Mouse (Mus musculus) adrenal gland (tissue): ENCODE measurements around the gene Nfatc2.

Experiments
- intact Hi-C: fragments of 180-260 bp; cut with DNase I; formaldehyde crosslinking; loops from one replicate; pipeline ENCODE4 v1.15.1; 2025
- long read RNA-seq, 2 experiments: library from polyadenylated mRNA; unstranded; transcript quantifications; one replicate each; pipeline ENCODE4 v2.0.0; 2020; ENCODE audit warnings: borderline replicate concordance in 1 of 2; ENCODE audit not compliant: insufficient replicate concordance in 1 of 2

Nfatc2 gene
- long read RNA-seq, experiment 1: 0 reads
- long read RNA-seq, experiment 2, partial matches to known transcripts: 0 of 1 reads
- long read RNA-seq, experiment 2, other reads (novel, unspliced or antisense): 1 of 1 reads

DNA sequence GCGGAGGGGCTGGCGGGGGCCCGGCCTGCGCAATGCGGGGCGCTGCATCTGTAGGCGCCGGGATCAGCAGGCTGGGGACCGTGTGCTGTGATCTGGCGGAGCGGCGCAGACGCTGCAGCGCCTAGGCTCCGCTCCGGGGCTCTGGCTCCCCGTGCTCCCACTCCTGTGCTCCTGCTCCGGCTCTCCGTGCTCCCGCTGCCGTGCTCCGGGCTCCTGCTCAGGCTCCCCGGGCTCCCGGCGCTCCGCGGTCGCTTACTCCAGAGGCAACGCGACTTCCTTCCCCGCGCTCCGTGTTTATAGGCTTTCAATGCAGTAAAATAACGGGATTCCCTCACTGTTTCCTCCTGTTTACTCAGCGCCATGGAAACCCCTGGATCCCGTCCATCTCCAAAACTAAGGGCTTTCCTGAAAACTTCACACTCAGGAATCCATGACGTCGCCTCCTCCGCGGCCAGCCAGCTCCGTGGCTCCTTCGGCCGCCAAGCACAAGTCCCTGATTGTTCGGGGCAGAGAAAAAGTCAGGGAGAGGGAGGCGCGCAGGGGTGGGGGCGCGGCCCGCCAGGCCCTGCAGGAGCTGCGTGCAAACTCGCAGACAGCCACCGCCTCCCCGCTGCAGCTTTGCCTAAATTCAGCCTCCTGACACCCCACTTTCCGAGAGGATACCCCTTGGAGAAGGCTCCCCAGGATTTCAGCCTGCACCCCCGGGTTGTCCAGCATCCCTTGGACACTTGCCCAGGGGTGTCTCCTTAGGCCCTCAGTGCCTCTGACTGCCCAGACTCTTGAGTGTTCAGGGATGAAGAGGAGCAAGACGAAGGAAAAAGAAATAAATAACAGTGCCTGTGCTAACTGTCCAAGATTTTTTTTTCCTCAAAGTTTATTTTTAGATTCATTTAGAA is at the start of gene Nfatc2:
TSS of gene Nfatc2 (minus strand) at position 167 of the 896 bp plus-strand sequence.
- intact Hi-C loops: no loop called here

DNA sequence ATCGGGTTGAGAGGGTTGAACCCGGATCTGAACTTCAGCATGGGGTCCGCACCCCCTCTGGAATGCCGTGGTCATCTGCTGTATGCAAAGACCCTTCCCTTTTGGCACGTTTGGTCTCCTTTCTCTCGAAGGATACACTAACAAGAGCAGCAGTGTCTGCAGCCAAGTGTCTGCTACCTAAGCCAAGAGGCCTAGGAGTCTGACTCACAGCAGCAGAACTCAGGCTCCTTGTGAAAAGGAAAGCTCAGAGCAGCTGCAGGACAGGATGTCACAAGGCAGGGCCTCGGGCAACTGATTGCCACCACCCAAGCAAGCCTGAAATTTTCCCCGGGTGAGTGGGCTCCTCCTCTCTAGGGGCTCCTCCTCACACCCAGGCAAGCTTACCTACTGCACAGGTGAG is 46.7 kb upstream of the Nfatc2 start:
- intact Hi-C loops: no loop called here

DNA sequence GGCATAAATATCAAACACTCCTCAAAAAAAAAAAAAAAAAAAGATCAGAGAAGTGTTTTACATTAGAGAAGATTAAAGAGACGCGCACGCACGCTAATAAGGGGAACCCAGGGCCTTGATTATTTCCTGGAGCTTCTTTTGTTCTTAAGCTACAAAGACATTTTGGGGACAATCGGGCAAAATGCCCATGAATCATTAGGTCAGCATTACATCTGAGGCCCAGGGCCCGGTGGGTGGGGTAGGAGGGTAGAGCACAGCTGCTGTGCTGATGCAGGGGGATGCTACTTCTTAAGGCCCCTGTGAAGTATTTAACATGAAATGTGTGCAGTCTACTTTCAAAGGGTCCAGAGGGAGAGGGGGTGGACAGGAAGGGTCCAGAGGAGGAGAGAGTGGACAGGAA is 43.4 kb upstream of the Nfatc2 start:
- intact Hi-C loops: no loop called here

DNA sequence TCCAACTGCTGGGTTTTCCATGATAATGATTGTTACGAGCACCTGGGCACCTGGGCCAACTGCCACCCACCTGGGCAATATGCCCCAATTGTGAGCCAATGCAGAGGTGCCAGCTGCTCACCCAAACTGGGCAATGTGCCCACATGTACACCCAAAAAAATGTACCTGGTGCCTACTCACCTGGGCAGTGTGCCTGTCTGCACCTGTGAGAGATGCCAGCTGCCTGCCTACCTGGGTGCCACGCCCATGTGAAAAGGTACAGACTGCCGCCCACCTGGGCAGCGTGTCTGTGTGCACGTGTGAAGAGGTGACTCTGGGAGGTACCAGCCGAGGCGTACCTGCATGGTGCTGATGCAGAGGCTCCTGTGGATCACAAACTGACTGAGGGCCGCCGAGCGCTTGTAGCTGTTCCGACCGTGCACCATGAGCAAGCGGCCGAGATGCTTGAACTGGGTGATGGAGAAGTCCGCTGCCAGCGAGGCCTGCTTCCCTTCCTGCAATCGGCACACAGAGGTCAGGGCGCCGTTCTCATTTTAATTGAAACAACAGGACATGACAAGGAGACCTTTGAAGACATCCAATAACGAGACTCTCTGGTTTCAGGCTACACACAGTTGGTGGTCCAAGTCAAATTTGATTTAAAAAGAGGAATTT is 42.2 kb upstream of the Nfatc2 start:
- intact Hi-C loops: no loop called here

DNA sequence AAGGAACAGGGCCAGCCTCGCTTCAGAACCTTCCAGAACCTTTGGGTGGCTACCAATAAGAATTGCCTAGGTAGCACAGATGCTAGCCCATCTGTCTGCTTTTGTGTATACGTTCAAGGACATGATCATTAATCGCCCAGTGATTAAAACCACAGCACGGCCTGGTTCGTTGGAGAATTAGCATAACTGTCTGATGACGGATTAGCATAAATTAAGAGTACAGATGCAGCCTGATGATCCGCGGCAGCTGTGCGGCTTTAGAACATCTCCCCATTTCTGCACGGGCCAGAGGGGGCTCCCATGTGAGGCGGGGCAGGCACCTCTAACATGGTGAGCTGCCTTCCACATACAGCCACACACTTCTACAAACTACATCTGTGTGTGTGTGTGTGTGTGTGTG is 40.7 kb upstream of the Nfatc2 start:
- intact Hi-C loops: no loop called here

DNA sequence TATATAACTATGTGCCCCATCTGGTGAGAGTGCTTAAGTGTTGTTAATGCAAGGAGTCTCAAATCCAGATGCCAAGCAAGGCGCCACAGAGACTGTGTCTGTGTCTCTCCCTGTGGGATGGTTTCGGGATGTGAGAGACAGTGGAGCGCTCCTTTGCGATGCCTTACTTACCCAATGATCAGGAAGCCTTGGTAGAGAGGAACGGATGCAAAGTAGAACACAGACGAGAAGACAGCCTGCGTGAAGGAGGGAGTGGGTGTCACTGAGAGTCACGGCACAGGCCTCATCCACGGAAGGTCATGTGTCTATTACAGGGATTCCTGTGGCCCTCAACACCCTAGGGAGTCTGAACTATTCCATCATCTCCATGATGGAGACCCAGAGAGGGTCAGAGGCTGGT is 39.0 kb upstream of the Nfatc2 start:
- intact Hi-C loops: no loop called here

DNA sequence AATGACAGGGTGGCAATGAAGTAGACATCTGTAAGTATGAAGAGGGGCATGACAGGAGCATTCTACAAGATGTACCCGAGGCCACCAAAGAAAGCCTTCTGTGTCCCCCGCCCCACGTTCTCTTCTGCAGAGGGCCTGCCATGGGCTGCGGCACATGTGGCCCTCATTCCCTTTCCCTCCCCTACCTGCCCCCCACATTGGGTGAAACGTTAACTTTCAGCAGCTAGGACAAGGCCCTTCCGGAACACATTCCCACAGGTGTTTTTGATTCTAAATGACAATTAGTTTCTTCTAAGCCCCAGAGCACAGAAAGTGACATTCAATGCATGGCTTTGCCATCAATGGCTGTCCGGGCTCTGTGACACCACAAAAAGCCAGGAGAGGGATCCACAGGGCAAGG is 33.4 kb upstream of the Nfatc2 start:
- intact Hi-C loops: no loop called here

DNA sequence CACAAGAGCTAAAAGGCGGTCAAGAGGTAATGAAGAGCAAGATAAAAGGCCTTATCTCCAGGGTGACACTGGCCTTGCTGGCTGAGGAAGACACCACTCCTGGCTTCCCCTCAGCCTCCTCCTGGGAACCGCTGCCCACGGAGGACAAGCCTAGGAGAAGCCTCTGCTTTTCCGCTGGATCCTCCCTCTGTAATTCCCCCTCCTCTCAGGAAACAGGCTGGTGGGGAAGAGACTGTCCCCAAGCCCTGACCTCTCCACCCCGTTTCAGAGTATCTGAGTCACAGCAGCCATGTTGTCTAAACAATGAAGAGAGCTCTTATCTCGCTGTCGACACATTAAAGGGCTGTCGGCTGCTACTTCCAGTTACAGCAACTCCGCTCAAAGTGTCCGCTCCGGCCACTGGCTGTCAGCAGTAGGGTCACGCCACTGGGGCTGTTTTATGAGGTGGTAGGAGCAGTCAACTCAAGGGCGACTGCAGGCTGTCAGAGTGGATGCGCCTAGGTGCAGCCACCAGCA is 31.9 kb upstream of the Nfatc2 start:
- intact Hi-C loops: no loop called here

DNA sequence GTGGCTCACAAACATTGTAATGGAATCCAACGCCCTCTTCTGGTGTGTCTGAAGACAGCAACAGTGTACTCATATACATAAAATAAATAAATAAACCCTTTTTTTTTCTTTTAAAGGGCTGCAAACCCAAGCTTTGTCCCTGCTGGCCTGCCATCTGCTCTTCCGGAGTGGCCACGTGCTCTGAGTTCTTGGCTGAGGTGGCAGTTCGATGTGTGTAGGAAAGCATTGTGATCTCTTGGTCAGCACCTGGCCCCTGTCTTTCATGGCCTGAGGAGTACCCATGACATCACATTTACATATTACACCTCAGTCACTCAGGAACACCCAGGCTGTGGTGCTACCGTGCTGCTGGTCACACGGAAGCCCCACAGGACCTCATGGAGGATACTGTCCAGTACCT is 31.1 kb upstream of the Nfatc2 start:
- intact Hi-C loops: no loop called here

DNA sequence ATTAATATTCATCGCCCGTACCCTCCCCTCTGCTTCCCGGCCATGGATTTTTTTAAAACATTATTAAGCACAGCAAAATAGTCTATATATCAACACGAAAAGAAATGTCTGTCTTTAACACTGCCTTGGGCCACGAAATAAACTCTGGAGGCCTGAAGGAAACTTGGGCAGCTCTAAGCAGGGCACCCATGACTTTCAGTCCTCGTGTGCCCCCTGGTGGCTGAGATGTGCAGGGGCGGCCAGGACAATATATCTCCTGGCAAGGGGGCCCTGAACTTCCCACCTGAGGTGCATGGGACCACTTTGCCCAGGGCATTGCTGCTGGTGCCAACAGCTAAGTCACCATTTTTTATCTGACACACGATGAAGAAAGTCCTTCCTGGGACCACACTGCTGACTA is 27.3 kb upstream of the Nfatc2 start:
- intact Hi-C loops: loop anchor here (1.0 to 10.0 kb wide), 2 partner anchors 159 to 374 kb away; no protein-coding TSS in a partner anchor

DNA sequence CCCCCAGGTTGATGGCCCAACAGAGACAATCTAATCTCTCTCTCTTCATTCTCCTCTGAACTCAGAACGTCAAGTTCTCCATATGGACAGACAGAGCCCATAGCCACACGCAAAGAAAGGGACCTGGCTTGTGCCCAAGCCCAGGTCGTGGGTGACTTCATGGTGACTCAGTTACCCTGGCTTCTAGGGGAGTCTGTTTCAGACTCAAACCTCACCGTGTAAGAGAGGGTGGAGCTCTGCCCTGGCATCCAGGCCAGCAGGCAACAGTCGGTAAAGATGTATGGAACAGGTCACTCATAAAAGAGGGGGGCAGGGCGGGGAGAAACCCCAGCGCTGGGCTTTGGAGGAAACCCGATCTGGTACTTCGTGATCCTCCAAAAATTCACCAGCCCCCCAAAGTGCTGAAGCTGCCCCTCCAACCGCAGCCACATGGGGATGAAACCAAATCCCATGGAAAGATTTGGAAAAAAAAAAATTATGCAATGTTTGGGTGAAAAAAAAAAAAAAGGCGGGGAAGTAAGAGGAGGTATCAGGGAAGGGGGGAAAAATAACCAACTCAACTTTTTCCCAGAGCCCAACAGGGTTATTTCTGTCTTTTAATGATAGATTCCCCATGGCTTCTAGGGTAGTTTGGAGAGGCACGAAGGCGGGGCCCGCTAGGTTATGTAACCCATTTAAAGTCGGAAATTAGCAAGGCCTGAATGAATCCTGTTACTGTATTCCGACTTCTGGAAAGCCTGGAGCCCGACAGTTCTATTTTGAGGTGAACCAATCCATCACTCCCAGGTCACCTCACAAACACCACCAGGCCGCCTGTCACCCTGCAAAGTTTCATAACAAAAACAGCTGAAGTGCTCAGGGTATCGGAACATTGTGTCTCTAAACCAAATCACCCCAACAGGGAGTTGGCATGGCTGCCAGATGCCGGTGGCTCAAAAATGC is 26.6 kb upstream of the Nfatc2 start:
- intact Hi-C loops: loop anchor here (10.0 kb wide), 1 partner anchor 373 kb away; no protein-coding TSS in a partner anchor

DNA sequence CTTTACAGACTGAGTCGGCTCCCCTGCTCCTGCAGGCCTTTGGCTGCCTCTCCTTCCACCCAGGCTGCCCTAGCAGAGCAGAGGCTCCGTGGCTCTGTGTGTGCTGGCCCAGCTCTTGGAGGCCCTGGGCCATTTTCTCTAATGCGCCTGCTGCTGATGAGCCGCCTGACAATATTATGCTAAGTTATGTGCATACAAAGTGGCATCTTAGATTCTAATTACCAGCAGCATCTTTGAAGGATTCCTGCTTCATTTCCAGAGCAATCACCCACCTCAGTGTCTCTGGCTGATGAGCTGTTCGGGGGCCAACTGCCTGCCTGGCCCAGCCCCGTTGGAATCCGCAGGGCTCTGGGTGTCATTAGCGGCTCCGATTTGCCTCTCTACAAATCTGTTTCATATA is 24.9 kb upstream of the Nfatc2 start:
- intact Hi-C loops: loop anchor here (10.0 kb wide), 1 partner anchor 372 kb away; no protein-coding TSS in a partner anchor

DNA sequence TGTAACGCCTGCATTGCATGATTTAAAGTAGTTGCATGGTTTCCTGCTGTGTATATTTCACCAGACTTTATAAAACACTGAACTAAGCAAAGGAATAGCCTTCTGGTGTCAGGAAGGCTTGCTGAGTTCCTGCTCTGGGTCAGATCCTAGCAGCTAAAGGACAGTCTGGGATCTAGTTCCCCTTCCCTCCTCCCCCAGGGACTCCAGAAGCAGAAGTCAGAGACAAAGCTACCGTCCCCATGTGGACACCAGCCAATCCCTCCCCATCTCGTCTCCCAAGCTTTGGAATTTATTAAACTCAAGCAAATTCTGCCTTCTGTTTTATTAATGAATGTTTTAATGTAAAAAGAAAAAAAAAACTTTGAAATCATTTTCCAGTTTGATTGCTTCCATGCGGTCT is 23.6 kb upstream of the Nfatc2 start:
- intact Hi-C loops: loop anchor here (10.0 kb wide), 1 partner anchor 370 kb away; no protein-coding TSS in a partner anchor

DNA sequence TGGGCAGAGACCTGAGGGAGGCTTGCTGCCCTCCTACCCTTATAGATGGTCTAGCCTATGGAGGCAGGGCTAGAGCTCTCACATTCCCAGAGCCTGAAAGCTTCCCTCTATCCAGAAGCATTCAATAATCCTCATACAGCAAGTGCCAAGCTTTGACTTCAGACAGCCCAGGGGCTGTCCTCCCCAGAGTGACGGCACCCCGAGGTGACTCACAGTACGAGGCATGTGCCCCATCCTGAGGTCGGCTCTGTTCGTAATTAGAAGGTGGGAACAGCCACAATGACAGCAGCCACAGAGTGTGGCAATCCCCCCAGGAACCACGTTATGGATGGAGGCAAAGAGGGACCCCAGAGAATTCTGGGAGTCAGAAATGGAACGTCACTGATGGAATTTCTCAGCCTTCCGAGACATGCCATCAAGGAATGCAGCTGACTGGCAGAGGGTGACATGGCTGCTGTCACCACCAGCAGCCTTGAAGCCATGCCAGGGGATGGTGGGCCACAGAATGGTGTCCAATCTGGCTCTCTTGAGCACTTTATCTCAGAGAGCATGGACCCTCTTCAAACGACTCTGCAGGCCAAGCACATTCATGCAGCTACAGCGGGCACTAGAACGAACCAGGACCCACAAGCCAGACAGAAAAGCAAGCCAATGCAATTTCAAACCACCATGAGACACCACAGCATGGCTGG is 19.8 kb upstream of the Nfatc2 start:
- intact Hi-C loops: loop anchor here (10.0 kb wide), 1 partner anchor 366 kb away; no protein-coding TSS in a partner anchor

DNA sequence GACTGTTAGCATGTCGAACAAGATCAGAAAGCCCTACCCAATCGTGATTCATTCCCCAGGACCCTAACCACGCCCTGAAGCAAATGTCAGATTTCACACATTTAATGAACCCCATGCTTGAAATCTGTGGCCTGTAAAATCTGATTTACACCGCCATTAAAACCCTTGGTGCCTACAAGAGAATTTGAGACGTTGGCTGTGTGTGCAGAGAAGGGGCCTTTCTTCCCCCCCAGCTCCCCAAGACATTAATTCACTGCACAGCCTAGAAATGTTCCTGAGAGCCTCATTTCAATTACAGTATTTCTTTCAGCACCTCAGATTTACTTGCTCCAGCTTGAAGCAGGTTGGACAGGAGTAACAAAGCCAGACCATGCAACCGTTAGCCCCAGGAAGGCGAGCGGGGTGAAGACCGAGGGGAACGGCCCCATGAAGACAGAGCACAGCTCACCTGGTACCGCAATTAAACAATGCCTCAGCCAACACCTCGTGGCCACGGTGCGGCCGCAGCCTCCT is 16.8 kb upstream of the Nfatc2 start:
- intact Hi-C loops: no loop called here

DNA sequence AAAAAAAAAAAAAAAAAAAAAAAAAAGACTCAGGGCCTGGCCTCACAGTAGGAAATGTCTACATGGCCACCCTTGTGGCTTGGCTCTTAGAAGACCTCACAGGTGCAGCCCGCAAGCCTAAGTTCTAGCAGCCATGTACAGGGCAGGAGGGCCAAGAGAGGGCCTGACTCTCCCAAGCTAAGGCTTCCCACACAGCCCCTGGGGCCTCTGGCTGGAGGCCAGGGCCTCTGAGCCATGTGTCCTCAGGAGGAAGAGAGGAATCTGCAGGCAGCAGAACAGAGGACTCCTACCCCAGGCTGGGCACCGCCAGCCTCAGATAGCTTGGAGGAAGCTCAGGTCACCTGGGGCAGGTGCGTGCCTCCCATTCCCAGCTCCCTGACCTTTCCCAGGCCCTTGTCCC is 13.7 kb upstream of the Nfatc2 start:
- intact Hi-C loops: no loop called here

DNA sequence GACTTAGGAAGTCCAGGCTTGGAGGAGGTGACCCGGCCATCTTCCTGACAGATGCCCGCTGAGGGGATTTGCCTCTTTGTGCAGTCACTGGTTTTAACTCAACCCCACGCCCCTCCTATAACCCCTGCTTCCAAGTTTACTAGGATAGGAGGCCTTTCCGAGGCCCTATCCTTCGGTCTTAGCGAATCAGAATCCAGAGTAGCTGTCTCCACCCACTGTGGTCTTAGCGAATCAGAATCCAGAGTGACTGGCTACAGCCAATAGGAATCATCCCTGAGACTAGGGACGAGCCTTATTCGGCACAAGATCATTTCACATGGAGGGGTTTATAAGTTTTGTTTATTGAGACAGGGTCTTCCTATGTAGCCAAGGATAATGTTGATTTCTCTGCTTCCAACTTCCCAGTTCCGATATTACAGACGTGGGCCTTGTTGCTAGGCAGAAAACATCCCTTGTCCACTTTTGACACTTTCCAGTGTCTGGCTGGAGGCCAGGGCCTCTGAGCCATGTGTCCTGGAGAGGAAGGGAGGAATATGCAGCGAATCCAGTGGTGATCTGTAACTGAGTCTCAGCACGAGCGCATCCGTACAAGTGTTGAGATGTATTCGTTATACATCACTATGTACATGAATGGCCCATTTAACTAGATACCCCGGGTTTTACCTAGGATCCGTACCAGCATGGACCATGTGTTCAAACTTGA is 12.9 kb upstream of the Nfatc2 start:
- intact Hi-C loops: no loop called here

DNA sequence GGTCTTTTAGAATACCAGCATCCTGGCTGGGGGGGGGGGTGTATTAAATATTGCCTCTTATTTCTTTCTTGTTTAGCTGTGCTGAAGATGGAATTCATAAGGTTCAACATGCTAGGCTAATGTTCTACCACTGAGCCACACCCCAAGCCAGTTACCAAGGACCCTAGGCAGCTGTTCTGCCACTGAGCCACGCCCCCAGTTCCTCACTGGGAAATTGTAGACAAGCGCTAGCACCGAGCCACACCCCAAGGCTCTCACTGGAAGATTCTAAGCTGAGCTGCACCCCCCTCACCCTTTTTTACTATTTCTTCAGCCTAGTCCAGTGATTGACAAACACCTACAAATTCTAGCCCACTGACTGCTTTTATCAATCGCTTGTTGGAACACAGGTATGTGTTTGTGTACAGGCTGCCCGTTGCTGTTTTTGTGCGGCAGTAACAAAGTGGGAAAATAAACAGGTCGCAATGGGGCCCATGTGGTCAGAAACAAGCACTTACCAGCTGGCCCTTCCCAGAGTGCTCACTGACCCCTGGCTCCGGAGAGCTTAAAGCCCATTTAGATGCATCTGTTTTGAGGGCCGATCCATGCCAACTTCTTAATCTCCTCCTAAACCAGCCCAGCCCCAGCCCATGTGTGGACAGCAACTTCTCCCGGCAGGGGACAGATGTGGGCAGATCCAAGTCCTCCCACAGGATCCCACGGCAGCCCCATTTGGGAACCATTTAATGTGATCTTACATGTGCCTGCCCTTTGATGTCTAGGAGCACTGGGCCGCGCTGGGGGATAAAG is 11.8 kb upstream of the Nfatc2 start:
- intact Hi-C loops: no loop called here

DNA sequence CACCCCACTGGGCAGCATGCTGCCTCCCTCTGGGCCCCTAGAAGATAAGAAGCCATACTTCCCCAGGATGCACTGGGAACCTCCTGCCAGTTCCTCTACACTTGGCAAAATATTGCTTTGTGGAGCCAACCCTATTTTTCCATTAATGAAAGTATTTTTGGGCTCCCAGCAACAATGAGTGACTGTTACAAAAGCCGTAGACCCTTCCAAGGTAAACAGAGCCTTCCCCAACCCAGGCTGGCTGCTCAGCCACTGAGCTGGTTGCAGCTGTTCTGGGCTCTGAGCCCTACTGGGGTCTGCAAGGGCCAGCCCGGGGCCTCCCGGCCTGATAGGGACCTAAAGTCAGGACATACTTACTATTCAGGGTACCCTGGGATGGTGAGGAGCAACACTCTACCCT is 9.5 kb upstream of the Nfatc2 start:
- intact Hi-C loops: no loop called here
